Mouse (Mus musculus) gastrocnemius, adult 8-10 months (tissue): Measurements from ENCODE around the gene Eddm3b. TPM values are rescaled to one million over a fixed set of nuclear protein-coding genes. Genes with fewer than 3 reads are reported as not detected.

Experiments
- DNase-seq, 2 experiments: peaks; one replicate each; pipeline ENCODE4 v3.0.0; 2022; ENCODE audit warnings: low spot score in 2 of 2
- total RNA-seq, 4 experiments: library from RNA; stranded (reverse); gene quantifications; 2 replicates each; pipeline ENCODE4 v1.2.4; 2022

Gene Eddm3b
- not detected for total RNA-seq

GRCm38 (mm10) chr14:51113916-51114560 lies at the start of gene Eddm3b:
Eddm3b (plus strand) TSS chr14:51114426.
- DNase-seq: no peak

- no peak for DNase-seq
Measured at GRCm38 (mm10) chr14:51068956-51069355, 45.3 kb upstream of the Eddm3b start.

- no peak for DNase-seq
Measured at GRCm38 (mm10) chr14:51069617-51070016, 44.6 kb upstream of the Eddm3b start.

GRCm38 (mm10) chr14:51074335-51074734 lies 39.9 kb upstream of the Eddm3b start, which contains the start of gene Olfr750:
Olfr750 (minus strand) TSS chr14:51074435.
- no peak for DNase-seq

- no peak for DNase-seq
Measured at GRCm38 (mm10) chr14:51079180-51079579, 35.0 kb upstream of the Eddm3b start.

- DNase-seq: no peak
Measured at GRCm38 (mm10) chr14:51081035-51081434, 33.2 kb upstream of the Eddm3b start.

- peak; percentile 52 to 56 for DNase-seq
Measured at GRCm38 (mm10) chr14:51082599-51083581, 31.3 kb upstream of the Eddm3b start.

- no peak for DNase-seq
Measured at GRCm38 (mm10) chr14:51083805-51084204, 30.4 kb upstream of the Eddm3b start.

- DNase-seq: no peak
Measured at GRCm38 (mm10) chr14:51085086-51085485, 29.1 kb upstream of the Eddm3b start.

- no peak for DNase-seq
Measured at GRCm38 (mm10) chr14:51085911-51086310, 28.3 kb upstream of the Eddm3b start.

GRCm38 (mm10) chr14:51087762-51088161 lies 26.5 kb upstream of the Eddm3b start:
- DNase-seq: no peak

- peak; percentile 76 to 78 for DNase-seq
Measured at GRCm38 (mm10) chr14:51088166-51088969, 25.9 kb upstream of the Eddm3b start.

- DNase-seq: peak; percentile 94 to 97
Measured at GRCm38 (mm10) chr14:51088970-51089673, 25.1 kb upstream of the Eddm3b start.

- no peak for DNase-seq
Measured at GRCm38 (mm10) chr14:51089674-51090076, 24.6 kb upstream of the Eddm3b start.

- DNase-seq: peak; percentile 72
Measured at GRCm38 (mm10) chr14:51090077-51090781, 24.0 kb upstream of the Eddm3b start.

GRCm38 (mm10) chr14:51090921-51091900 lies 23.0 kb upstream of the Eddm3b start, which contains the start of the genes Rnase4 and Ang:
Rnase4 (plus strand) TSS chr14:51091077.
Ang (plus strand) TSS chr14:51091150.
- DNase-seq: peak; percentile 49 to 61

GRCm38 (mm10) chr14:51092073-51092620 lies 22.1 kb upstream of the Eddm3b start:
- no peak for DNase-seq

- DNase-seq: no peak
Measured at GRCm38 (mm10) chr14:51093496-51093895, 20.7 kb upstream of the Eddm3b start.
